Mouse (Mus musculus) heart, postnatal 0 days (tissue): ENCODE data around the gene Tdrkh.

Source experiments
- CTCF ChIP-seq: IDR thresholded peaks from 2 replicates; pipeline ENCODE4 v1.5.1; 2016; ENCODE audit warnings: antibody characterized with exemption, control low read depth, low read depth
- EP300 ChIP-seq: IDR thresholded peaks from 2 replicates; pipeline ENCODE4 v1.6.1; 2016; ENCODE audit warnings: antibody characterized with exemption, low read depth

GRCm38 (mm10) chr3:94449377-94449776 is 36.3 kb downstream of the Tdrkh start:
- no peak for TF ChIP-seq CTCF
- no peak for TF ChIP-seq EP300
